In the genomic region with DNA sequence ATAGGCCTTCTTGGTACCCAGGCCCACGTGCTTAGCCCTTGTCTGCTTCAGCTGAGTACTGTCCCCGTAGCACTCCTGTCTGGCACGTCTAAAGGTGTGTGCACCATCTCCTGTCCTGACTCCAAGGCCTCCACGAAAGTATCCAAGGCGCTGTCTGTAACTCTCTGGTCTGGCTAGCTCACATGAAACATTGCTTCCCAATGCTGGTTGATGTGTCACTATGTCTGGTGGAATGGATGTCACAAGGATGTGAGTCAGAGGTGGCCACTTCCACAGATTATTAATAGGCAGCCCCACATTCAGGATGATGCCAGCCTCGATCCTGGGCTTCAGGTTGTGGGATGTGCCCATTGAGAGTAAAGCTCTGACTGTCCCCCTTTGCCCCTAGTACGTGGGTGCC, we compare ENCODE assay signal across 26 mouse cellular contexts. TPM values are rescaled to one million over a fixed set of nuclear protein-coding genes. Genes with fewer than 3 reads are reported as not detected.
DNase-seq lines count a peak whose midpoint lies in the region; TF ChIP-seq lines count a peak whose summit lies in the region.
"Had no signal": no experiment of that assay in that cellular context is flagged by ENCODE, and none has a peak within 500 bp of the region (broad histone marks: within the 10 kb centered on the region; RNA-seq: fewer than 3 reads in every experiment).

No protein-coding gene starts in this region.

- no peak for TF ChIP-seq CTCF in gastrocnemius, adult 2 months (IDR thresholded peaks at IDR 0.05)
- no peak for TF ChIP-seq CTCF in C2C12 (IDR thresholded peaks at IDR 0.05; ENCODE audit: control insufficient read depth, insufficient read depth, insufficient read length)
- TF ChIP-seq CTCF in left cerebral cortex, adult 2 months (IDR thresholded peaks at IDR 0.05), result no peak

- H3ac ChIP-seq in C2C12 (ENCODE audit: control insufficient read depth, insufficient read length, low read depth), result no peak overlapping the region

- peak overlapping the region; percentile 51 for H3K27ac ChIP-seq in gastrocnemius, adult 2 months
- no peak overlapping the region for H3K27ac ChIP-seq in left cerebral cortex, adult 2 months
- H3K27ac ChIP-seq: forebrain, embryonic 13.5 days; hindbrain, embryonic 10.5 days; hindbrain, embryonic 15.5 days; liver, embryonic 14.5 days; midbrain, embryonic 12.5 days had no signal

- peaks cover 81% of the 10 kb centered on the region for H3K79me2 ChIP-seq in C2C12 (ENCODE audit: control insufficient read depth, insufficient read depth)

- no peak overlapping the region for H3K4me3 ChIP-seq in gastrocnemius, adult 2 months
- H3K4me3 ChIP-seq in C2C12 (ENCODE audit: insufficient read depth, poor library complexity, severe bottlenecking), result no peak overlapping the region
- no peak overlapping the region for H3K4me3 ChIP-seq in left cerebral cortex, adult 2 months
- H3K4me3 ChIP-seq: forebrain, embryonic 13.5 days; hindbrain, embryonic 10.5 days; hindbrain, embryonic 15.5 days; layer of hippocampus, adult 2 months; midbrain, embryonic 12.5 days had no signal

- intact Hi-C loops in gastrocnemius, adult 2 months (cut with DNase I), result no loop called here
- intact Hi-C loops in gastrocnemius, postnatal 36 days (cut with DNase I), result no loop called here
- intact Hi-C loops in left cerebral cortex, adult 2 months (cut with DNase I), result no loop called here

- no peaks in the 10 kb centered on the region for H3K27me3 ChIP-seq in C2C12 (ENCODE audit: control insufficient read depth, insufficient read depth, insufficient read length)
- H3K27me3 ChIP-seq: hindbrain, embryonic 15.5 days; midbrain, embryonic 12.5 days; Patski had no signal

- peaks cover 18% of the 10 kb centered on the region for H3K79me3 ChIP-seq in C2C12 (ENCODE audit: low read depth)

- DNase-seq in gastrocnemius, adult 2 months, result no peak
- no peak for DNase-seq in gastrocnemius, postnatal 36 days
- DNase-seq in 3134 (ENCODE audit: extremely low read depth, insufficient read length, low spot score), result peak; percentile 66
- DNase-seq in adrenal gland, postnatal 36 days, result peak; percentile 50 to 63
- DNase-seq in left cerebral cortex, adult 2 months (ENCODE audit: extremely low spot score in 1 of 2, low spot score in 2 of 2), result no peak
- DNase-seq in urinary bladder, postnatal 4 days (ENCODE audit: low spot score in 2 of 2), result no peak
- no peak for DNase-seq in testis, postnatal 10 days (ENCODE audit: low spot score)
- DNase-seq: cerebellum, adult 8-10 months; cerebellum, postnatal 36 days; heart, postnatal 14 days; kidney, adult 11 months; liver; lung, adult 2 months; lung, postnatal 10 days; right cerebral cortex, postnatal 14 days; thymus, adult 18-20 months; thymus, postnatal 25 days had no signal

- peaks cover 13% of the 10 kb centered on the region for H3K36me3 ChIP-seq in C2C12 (ENCODE audit: control insufficient read depth, insufficient read depth)
- H3K36me3 ChIP-seq: G1E; hindbrain, embryonic 10.5 days; hindbrain, embryonic 15.5 days; midbrain, embryonic 12.5 days had no signal

TF ChIP-seq in C2C12, 6 proteins besides CTCF, POLR2A, EP300 and RAD21:
- TF ChIP-seq FOSL1 (IDR thresholded peaks at IDR 0.05; ENCODE audit: insufficient read depth, low read length, poor library complexity, severe bottlenecking) (no peak), CEBPB (IDR thresholded peaks at IDR 0.05; ENCODE audit: low read depth) (peak; percentile 36)

RNA-seq across cellular contexts. Expression of gene Sh3bp2, which starts 10.2 kb away (rescaled TPM):
- 1 to 10 TPM in 1 of 2 experiments, under 1 TPM in 1; 0.98 to 7.7 TPM for total RNA-seq in gastrocnemius, adult 2 months (2021)
- total RNA-seq in gastrocnemius, postnatal 36 days (2021), result 1 to 10 TPM in 1 of 2 experiments, under 1 TPM in 1; 0.82 to 1.5 TPM
- polyA plus RNA-seq in C2C12 (2012; fragmentation: generic; extraction: Trizol), result 10.2 TPM
- total RNA-seq in adrenal gland, postnatal 36 days (2021), result 10 to 100 TPM; 15.4 to 17.3 TPM
- total RNA-seq in left cerebral cortex, adult 2 months (2021), result 1 to 10 TPM; 3.4 to 3.9 TPM

RNA-seq across cellular contexts. Expression of gene Tnip2, which starts 22.0 kb away (rescaled TPM):
- total RNA-seq in gastrocnemius, adult 2 months (2021), result 1 to 10 TPM; 2.3 to 3.0 TPM
- total RNA-seq in gastrocnemius, postnatal 36 days (2021), result 1 to 10 TPM; 3.0 to 3.2 TPM
- polyA plus RNA-seq in C2C12 (2012; fragmentation: generic; extraction: Trizol), result 9.3 TPM
- 10 to 100 TPM; 15.0 to 16.8 TPM for total RNA-seq in adrenal gland, postnatal 36 days (2021)
- 10 to 100 TPM; 20.2 to 21.8 TPM for total RNA-seq in left cerebral cortex, adult 2 months (2021)

RNA-seq across cellular contexts. Expression of gene Add1, which starts 37.6 kb away (rescaled TPM):
- 10 to 100 TPM; 72.3 to 74.9 TPM for total RNA-seq in gastrocnemius, adult 2 months (2021)
- 10 to 100 TPM; 58.7 to 67.4 TPM for total RNA-seq in gastrocnemius, postnatal 36 days (2021)
- polyA plus RNA-seq in C2C12 (2012; fragmentation: generic; extraction: Trizol), result 151 TPM
- 100 to 1,000 TPM; 141 to 156 TPM for total RNA-seq in adrenal gland, postnatal 36 days (2021)
- total RNA-seq in left cerebral cortex, adult 2 months (2021), result 100 to 1,000 TPM; 409 to 413 TPM

Comparison
In these comparisons a context has a peak if more than half of its experiments do, and no peak if none do; other contexts are left out.
1. DNase-seq: peak in 3134 (single experiment) and adrenal gland, postnatal 36 days (2 of 2); none in gastrocnemius, adult 2 months (single experiment), gastrocnemius, postnatal 36 days (0 of 2), left cerebral cortex, adult 2 months (0 of 2), urinary bladder, postnatal 4 days (0 of 2) and testis, postnatal 10 days (single experiment).